Mouse (Mus musculus) layer of hippocampus, postnatal 10 days (tissue): ENCODE data around the gene Abtb2. TPM values are rescaled to one million over a fixed set of nuclear protein-coding genes. Genes with fewer than 3 reads are reported as not detected.
A peak's percentile ranks its signal among the peaks of the same experiment; 100 is the strongest.

Experiments
- DNase-seq, 2 experiments: peaks; one replicate each; pipeline ENCODE4 v3.0.0; 2021; ENCODE audit warnings: low spot score in 2 of 2
- total RNA-seq, 2 experiments: library from RNA; stranded (reverse); gene quantifications; 2 replicates each; pipeline ENCODE4 v1.2.3; 2021

Gene Abtb2
- total RNA-seq, 2 experiments from 2014 or later, result 13.8 to 14.4 TPM

DNA sequence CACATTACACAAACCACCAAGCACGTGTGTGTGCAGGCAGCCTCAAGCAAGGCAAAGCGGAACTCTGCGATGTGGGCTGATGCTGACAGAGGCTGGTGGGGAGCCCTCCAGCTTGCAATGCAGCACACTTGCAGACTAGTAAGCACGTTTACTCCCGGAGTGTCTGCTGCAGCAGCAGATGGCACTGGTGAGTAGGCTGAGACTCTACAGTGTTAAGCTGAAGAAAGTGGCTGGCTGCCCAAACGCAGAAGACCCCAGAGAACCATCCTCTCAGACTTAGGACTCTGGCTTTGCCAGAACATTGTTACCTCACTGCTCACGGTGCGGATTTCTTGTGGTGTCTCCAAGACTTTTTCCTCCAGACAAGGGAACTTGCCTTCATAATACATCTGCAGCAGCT is 164.9 kb downstream of the Abtb2 start:
- peak in 1 of 2 experiments; percentile 50 for DNase-seq

DNA sequence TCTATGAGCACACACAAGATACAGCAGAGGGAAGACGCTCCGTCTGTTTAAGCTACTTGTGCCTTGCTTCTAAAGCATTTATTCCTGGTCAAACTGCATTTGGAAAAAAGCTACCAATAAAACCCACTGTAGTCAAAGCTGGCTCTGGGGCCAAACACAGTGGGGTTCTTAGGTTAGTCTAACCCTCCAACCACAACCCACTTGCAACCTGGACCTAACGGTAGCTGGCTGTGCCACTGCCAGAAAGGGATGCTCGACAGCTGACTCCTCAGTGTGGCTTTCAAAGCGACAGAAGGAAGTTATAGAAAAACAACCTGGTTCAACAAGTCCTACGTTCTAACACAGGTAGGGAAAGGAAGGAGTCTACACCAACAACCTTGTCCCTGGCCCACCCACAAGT is 165.3 kb downstream of the Abtb2 start:
- no peak for DNase-seq

DNA sequence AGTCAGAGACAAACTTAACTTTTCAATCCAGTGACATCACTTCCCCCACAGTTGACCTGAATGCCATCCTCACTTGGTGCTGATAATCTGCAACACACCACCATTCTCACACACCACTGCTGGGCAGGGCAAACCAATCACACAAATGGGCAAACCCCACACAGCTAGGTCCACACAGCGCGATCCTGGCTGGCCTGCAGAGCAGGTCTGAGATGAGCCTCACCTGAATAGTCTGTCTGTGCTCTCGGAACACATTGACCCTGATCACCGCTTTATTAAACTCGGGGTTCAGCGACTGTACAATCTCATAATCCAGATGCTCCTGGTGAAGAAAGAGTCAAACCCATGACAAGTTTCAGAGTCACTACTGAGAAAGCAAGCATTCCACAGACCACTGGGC is 176.7 kb downstream of the Abtb2 start:
- no peak for DNase-seq

DNA sequence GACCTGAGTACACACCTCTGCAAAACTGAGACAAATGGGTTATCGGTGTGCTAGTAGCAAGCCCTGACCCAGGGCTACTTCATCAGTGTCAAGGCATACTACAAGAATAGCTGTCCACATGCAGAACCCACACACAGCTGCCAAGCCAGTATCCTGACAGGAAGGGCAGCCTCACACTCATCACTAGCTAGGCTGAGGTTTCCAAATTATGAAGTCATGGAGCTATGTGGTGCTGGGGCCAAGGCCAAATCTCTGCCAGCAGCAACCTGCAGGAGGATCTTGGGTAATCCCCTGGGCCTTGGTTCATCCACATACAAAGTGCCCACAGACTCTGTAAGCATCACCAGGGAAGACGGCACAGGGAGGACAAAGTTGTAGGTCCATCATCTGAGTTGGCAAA is 177.4 kb downstream of the Abtb2 start:
- DNase-seq, result no peak

DNA sequence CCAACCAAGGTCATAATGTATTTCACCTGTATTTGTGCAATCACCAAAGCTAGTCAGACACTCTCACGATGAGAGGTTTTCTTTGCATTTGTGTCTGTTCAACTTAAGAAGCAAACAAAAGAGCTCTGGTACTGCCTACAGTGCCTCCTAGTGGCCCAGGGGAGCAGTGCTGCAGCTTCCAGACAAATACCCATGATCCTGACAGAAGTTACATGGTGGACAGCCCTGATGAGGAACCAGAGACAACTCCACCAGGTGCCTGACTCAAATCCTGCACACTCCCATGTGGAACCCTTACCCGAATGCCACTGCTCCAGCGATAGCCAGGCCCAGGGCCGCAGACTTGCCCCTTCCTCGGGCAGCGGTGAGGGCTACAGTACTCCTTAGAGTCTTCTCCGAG is 177.9 kb downstream of the Abtb2 start:
- peak; percentile 73 for DNase-seq

DNA sequence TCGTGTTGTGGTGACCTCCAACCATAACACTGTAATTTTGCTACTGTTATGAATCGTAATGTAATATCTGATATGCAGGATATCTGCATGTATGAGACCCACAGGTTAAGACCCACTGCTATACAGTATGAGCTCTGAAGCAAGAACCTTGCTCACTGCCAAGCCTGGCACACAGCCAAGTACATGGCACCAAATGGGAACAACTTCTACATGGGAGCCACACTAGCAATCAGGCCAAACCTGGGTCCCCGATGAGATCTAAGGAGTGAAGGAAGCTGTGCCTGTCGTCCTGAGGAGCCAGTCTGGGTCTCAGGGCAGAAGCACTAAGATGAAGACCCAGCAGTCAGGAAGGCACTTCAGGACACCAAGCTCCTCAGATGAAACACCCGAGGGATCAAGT is 179.4 kb downstream of the Abtb2 start:
- DNase-seq, result no peak

DNA sequence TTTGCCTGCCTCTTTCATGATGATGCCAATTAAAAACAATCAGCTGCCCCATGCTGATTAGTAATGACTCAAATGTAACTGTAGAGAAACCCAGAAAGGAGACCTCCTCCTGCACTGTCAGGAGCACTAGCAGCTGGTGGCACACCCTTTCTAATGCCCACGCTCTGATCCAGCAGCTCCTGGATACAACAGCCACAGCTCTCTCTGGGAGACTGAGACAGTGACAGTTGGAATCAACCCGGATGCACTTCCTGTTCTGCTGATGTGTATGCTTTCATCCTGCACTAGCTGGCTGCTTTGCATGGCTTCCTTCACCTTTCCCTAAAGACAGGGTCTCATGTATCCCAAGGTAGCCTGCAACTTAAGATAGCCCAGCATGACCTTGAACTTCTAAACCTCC is 180.0 kb downstream of the Abtb2 start:
- DNase-seq, result no peak

DNA sequence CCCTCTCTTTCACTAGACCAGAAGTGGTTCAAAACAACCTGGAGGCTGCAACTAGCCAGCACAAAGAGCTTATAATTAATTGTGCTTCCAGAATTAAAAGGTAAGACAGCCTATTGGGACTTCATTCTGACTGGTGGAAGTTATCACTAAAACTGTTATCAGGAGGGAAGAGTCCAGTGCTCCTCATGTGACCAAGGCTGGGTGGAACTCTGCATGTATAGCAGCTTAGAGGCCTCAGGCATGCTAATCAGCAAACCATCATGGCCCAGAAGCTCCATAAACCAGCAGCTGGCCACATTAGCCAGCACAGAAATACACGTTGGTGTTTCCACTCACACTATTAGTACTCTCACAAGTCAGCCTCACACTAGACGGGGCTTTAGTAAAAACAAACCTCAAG is 180.7 kb downstream of the Abtb2 start:
- DNase-seq, result no peak

DNA sequence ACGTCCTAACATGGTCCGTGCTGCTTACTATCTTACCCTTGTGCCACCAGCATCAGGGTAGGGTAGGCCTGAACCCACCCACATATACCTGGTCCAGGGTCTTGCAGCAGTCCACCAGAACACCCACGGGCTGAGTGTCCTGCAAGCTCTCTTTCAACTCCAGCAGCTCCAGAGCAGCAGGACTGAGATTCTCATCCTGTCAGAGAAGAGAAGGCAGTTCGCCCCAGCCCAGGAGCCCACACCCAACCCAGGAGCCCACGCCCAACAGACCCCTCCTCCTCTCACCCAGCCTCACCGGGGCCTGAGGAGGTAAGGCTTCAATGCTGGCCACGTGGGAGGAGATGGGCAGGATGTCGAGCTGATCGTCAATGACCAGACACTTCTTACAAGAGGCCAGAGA is 181.8 kb downstream of the Abtb2 start:
- no peak for DNase-seq

DNA sequence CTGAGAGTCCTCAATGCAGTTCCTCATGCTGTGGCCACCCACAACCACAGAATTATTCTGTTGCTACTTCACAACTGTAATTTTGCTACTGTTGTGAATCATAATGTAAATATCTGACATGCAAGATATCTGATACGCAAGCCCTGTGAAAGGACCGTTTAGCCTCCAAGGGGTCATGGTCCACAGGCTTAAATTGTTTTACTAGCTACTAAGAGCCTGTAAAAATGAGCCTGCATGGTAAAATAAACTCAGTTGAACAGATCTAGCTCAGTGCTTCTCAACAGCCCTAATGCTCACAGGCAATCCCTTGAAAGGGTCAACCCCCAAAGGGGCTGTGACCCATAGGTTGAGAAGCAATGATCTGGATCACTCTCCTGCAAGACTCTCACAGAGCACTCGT is 183.0 kb downstream of the Abtb2 start:
- DNase-seq, result no peak

DNA sequence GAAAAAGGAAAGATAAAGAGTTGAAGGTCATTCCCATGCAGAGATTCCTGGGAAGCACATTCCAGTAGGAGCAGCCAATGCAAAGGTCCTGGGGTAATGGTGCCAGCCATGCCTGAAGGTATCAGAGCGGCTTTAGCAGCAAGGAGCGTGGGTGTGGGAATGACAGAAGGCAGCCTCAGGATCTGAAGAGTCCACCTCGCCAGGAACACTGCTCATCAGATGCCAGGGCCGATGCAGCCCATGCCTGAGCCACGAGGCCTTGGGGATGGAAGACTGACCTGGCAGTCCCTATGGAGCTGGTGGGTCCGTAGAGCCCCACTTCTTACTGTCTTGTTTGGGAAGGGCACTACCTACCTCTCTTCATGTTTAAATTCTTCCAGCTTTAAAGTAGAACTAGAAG is 185.7 kb downstream of the Abtb2 start:
- DNase-seq, result no peak

DNA sequence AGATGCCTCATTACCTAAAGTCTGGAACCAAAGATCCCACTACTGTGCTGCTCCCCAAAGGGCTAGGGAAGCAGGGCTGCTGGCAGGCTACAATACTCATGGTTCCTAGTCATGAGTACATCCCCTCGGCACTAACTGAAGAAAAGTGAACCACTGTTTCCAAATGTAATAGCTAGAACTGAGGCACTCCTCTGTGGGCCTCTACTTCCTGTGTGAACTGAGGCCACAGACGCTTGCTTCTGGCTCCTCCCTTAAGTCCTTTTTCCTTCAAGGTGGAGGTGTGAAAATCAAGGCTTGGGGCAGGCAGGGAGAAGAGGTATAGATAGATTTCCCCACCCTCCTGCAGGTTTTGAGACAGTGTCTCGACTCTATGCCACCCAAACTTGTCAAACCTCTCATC is 188.5 kb downstream of the Abtb2 start:
- no peak for DNase-seq

DNA sequence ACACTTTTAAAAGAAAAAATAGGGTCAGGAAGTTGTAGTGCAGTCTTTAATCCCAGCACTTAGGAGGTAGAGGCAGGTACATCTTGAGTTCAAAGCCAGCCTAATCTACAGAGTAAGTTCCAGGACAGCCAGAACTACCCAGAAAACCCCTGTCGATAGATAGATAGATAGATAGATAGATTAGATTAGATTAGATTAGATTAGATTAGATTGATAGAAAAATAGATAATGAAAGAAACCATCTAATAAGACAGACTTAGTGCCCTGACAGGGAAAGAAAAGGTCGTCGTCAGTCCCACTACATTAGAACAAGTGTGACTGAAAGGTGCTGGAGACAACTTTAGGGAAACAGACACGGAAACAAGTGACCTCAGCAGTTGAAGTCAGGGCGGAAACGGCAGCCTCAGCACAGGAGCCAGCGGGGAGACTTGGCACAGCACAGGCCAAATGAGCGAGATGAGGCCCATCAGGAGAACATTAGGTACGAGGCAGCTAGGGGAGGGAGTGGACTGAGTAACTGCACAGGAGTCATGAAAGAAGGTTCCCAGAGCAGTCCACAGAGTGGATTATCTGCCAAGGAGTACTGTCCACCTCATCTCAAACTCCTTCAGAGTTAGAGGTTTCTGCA is 189.5 kb downstream of the Abtb2 start:
- DNase-seq, result no peak

DNA sequence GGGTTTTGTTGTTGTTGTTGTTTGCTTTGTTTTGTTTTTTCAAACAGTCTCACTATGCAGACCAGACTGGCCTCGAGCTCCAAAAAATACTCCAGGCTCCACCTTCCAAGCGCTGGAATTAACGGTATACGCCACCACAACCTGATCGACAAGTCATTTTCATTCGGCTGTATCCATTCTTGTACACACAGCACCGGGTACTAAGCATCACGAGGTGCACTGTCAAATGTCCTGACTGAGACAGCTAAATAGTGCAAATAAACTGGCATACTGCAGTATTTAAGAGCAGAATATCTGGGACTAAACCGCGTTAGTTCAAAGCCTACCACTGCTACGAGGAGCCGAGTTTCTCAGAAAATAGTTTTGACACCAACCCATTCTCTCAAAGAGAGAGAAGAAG is 194.3 kb downstream of the Abtb2 start:
- DNase-seq, result no peak

DNA sequence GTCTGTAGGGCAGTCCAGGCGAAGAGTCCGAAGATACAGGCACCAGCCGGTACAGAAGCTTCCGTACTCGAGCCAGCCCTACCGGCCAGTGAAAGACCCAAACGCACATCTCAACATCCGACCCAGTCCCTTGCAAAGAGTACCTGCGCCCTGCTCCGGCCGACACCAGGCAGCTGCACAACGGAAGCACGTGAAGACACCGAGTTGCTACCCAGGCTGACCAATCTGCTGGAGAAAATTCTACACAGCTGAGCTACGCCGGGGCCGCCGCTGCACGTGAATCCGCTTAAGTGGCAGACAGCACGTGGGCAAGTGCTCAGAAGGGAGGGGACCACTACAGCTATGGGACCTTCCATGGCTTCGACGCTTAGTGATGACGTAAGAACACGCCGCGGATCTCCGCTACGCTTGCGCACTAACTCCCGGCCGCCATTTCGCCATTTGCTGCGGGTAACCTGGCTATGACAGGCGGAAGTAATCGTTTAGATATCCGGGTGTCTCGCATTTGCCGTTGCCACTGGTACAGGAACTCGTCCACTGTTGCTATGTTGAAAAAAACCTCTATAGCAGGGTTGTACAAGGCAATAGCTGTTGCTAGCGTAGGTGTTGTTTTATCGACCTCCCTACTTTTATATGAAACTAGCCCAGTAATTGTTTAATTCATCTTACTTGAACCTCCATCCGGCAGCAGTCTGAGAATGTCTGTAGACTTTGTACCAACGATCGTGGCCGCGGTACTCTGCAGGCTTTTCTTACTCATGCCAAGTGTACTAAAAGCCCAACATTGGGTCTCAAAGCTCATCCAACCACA is 195.0 kb downstream of the Abtb2 start, which contains the start of gene Nat10:
Gene Nat10, minus strand, starts transcription at position 365 of the 811 bp plus-strand sequence.
- peak; percentile 99 for DNase-seq

DNA sequence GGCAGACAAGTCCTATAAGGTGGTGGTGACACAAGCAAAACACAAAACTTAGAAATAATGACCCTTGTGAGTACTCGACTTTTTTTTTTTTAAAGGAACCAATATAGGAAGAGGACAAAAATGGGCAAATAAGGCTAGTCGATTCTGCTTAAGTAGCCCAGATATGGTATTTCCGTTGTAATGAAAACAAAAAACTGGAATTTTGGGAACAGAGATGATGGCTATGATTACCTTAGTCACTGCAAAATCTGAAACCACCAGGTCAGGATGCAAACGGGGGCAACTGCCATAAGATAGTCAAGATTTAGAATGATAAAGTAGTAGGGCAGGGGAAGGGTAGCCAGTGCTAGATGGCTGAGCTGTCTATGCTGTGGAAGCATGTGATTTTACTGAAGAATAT is 195.9 kb downstream of the Abtb2 start:
- DNase-seq, result no peak

DNA sequence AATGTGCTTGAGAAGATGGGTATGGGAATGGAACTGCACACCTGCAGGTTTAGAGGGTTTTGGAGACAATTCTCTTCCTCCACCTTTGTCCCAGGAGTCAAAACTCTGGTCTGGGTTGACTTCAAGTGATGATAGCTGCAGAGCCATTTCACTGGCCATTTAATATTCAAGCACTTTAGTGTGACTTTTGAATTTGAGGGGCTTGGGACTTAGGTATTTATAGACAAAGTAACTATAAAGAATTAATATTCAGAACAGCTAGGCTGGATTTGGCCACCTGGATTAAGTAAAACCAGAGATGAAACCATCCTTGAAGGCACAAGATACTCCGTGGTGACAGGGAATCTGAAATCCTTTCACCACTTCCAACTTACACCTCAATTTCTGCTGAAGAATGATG is 196.4 kb downstream of the Abtb2 start:
- no peak for DNase-seq

Other genes with a start within 250 kb of the Abtb2 start
- 1 to 10 TPM; 2.3 TPM for gene Elf5, start 154.6 kb upstream of the Abtb2 start, total RNA-seq
- gene Cat, start 81.2 kb upstream of the Abtb2 start, total RNA-seq, result 10 to 100 TPM; 81.2 to 89.8 TPM
- 10 to 100 TPM; 35.5 to 35.8 TPM for gene Nat10, start 195.0 kb downstream of the Abtb2 start, total RNA-seq
- gene Caprin1, start 231.3 kb downstream of the Abtb2 start, total RNA-seq, result 100 to 1,000 TPM; 431 to 443 TPM